Mouse (Mus musculus): ENCODE results near the gene Slbp. TPM values are rescaled to one million over a fixed set of nuclear protein-coding genes. Genes with fewer than 3 reads are reported as not detected.
A peak's percentile ranks its signal among the peaks of the same experiment; 100 is the strongest.

Gene Slbp
- 223 TPM in 2 replicates for polyA plus RNA-seq (2014; fragmentation: Nextera tagmentation; extraction: Ambion mirVana)

- under 1% methylated on average over 81 of the region's 82 CpGs for WGBS
- H3K27me3 ChIP-seq (ENCODE audit: control insufficient read depth, insufficient read depth, low read length): no peaks in the 10 kb centered on the region
- peak within 1 kb of the TSS; percentile 88 for H3K4me2 ChIP-seq (replicated peaks; ENCODE audit: low read depth, low read length)
- H3K4me3 ChIP-seq (ENCODE audit: low read depth, low read length): peak within 1 kb of the TSS; percentile 67
- peak within 1 kb of the TSS; percentile 95 for H3K27ac ChIP-seq (ENCODE audit: low read length)
- peaks cover 21% of the 10 kb centered on the region for H3K4me1 ChIP-seq (ENCODE audit: control insufficient read depth, insufficient read depth, low read length)
- peaks cover 34% of the 10 kb centered on the region for H3K36me3 ChIP-seq (ENCODE audit: control insufficient read depth, insufficient read depth, low read length)
- peak; percentile 97 for ATAC-seq (ENCODE audit: insufficient number of reproducible peaks, insufficient read depth, low FRiP score, low read depth)
- no peaks in the 10 kb centered on the region for H3K9me3 ChIP-seq (ENCODE audit: control insufficient read depth, low read depth, low read length)
- H3K9ac ChIP-seq (replicated peaks; ENCODE audit: low read depth, low read length): peak within 1 kb of the TSS; percentile 56
These were observed at the start of gene Slbp for GRCm38 (mm10) chr5:33651921-33652782. Gene Slbp (minus strand): TSS chr5:33652574.

- no peak for ATAC-seq (ENCODE audit: insufficient number of reproducible peaks, insufficient read depth, low FRiP score, low read depth)
- Histone ChIP-seq H3K9me3 (ENCODE audit: control insufficient read depth, low read depth, low read length) (no peaks in the 10 kb centered on the region), H3K27ac (ENCODE audit: low read length) (no peak overlapping the region), H3K4me1 (ENCODE audit: control insufficient read depth, insufficient read depth, low read length) (peaks cover 36% of the 10 kb centered on the region), H3K27me3 (ENCODE audit: control insufficient read depth, insufficient read depth, low read length) (no peaks in the 10 kb centered on the region), H3K9ac (replicated peaks; ENCODE audit: low read depth, low read length) (no peak overlapping the region), H3K36me3 (ENCODE audit: control insufficient read depth, insufficient read depth, low read length) (no peaks in the 10 kb centered on the region), H3K4me3 (ENCODE audit: low read depth, low read length) (no peak overlapping the region), H3K4me2 (replicated peaks; ENCODE audit: low read depth, low read length) (no peak overlapping the region)
- WGBS: 80% methylated on average over 11 of the region's 11 CpGs
These were observed 49.5 kb upstream of the Slbp start for GRCm38 (mm10) chr5:33701832-33702231.

- peaks cover 40% of the 10 kb centered on the region for H3K4me1 ChIP-seq (ENCODE audit: control insufficient read depth, insufficient read depth, low read length)
- no peaks in the 10 kb centered on the region for H3K9me3 ChIP-seq (ENCODE audit: control insufficient read depth, low read depth, low read length)
- ATAC-seq (ENCODE audit: insufficient number of reproducible peaks, insufficient read depth, low FRiP score, low read depth): no peak
- H3K27ac ChIP-seq (ENCODE audit: low read length): no peak overlapping the region
- no peak overlapping the region for H3K9ac ChIP-seq (replicated peaks; ENCODE audit: low read depth, low read length)
- H3K4me3 ChIP-seq (ENCODE audit: low read depth, low read length): no peak overlapping the region
- no peak overlapping the region for H3K4me2 ChIP-seq (replicated peaks; ENCODE audit: low read depth, low read length)
- WGBS: 29% methylated on average over 13 of the region's 13 CpGs
- no peaks in the 10 kb centered on the region for H3K27me3 ChIP-seq (ENCODE audit: control insufficient read depth, insufficient read depth, low read length)
- H3K36me3 ChIP-seq (ENCODE audit: control insufficient read depth, insufficient read depth, low read length): no peaks in the 10 kb centered on the region
These were observed 47.6 kb upstream of the Slbp start for GRCm38 (mm10) chr5:33700010-33700409.

GRCm38 (mm10) chr5:33698669-33699068 is 46.3 kb upstream of the Slbp start:
- no peak for ATAC-seq (ENCODE audit: insufficient number of reproducible peaks, insufficient read depth, low FRiP score, low read depth)
- no peak overlapping the region for H3K4me2 ChIP-seq (replicated peaks; ENCODE audit: low read depth, low read length)
- no peak overlapping the region for H3K9ac ChIP-seq (replicated peaks; ENCODE audit: low read depth, low read length)
- H3K27ac ChIP-seq (ENCODE audit: low read length): no peak overlapping the region
- no peaks in the 10 kb centered on the region for H3K27me3 ChIP-seq (ENCODE audit: control insufficient read depth, insufficient read depth, low read length)
- H3K36me3 ChIP-seq (ENCODE audit: control insufficient read depth, insufficient read depth, low read length): no peaks in the 10 kb centered on the region
- no peaks in the 10 kb centered on the region for H3K9me3 ChIP-seq (ENCODE audit: control insufficient read depth, low read depth, low read length)
- peaks cover 42% of the 10 kb centered on the region for H3K4me1 ChIP-seq (ENCODE audit: control insufficient read depth, insufficient read depth, low read length)
- 88% methylated on average over 5 of the region's 5 CpGs for WGBS
- no peak overlapping the region for H3K4me3 ChIP-seq (ENCODE audit: low read depth, low read length)

GRCm38 (mm10) chr5:33697947-33698512 is 45.7 kb upstream of the Slbp start:
- Histone ChIP-seq H3K9me3 (ENCODE audit: control insufficient read depth, low read depth, low read length) (no peaks in the 10 kb centered on the region), H3K4me1 (ENCODE audit: control insufficient read depth, insufficient read depth, low read length) (peaks cover 45% of the 10 kb centered on the region), H3K4me3 (ENCODE audit: low read depth, low read length) (no peak overlapping the region), H3K4me2 (replicated peaks; ENCODE audit: low read depth, low read length) (0 out of 2 replicates have a peak overlapping the region, but pooled peaks have one; percentile 10), H3K27me3 (ENCODE audit: control insufficient read depth, insufficient read depth, low read length) (no peaks in the 10 kb centered on the region), H3K27ac (ENCODE audit: low read length) (peak overlapping the region; percentile 95; the same call in 1 of the 2 replicates), H3K9ac (replicated peaks; ENCODE audit: low read depth, low read length) (no peak overlapping the region), H3K36me3 (ENCODE audit: control insufficient read depth, insufficient read depth, low read length) (no peaks in the 10 kb centered on the region)
- ATAC-seq (ENCODE audit: insufficient number of reproducible peaks, insufficient read depth, low FRiP score, low read depth): no peak
- WGBS: 31% methylated on average over 13 of the region's 13 CpGs

GRCm38 (mm10) chr5:33697534-33697933 is 45.2 kb upstream of the Slbp start:
- H3K9me3 ChIP-seq (ENCODE audit: control insufficient read depth, low read depth, low read length): no peaks in the 10 kb centered on the region
- H3K27ac ChIP-seq (ENCODE audit: low read length): peak overlapping the region; percentile 95
- 89% methylated on average over 1 of the region's 1 CpGs for WGBS
- H3K36me3 ChIP-seq (ENCODE audit: control insufficient read depth, insufficient read depth, low read length): no peaks in the 10 kb centered on the region
- no peak overlapping the region for H3K4me3 ChIP-seq (ENCODE audit: low read depth, low read length)
- H3K4me2 ChIP-seq (replicated peaks; ENCODE audit: low read depth, low read length): 0 out of 2 replicates have a peak overlapping the region, but pooled peaks have one; percentile 10
- ATAC-seq (ENCODE audit: insufficient number of reproducible peaks, insufficient read depth, low FRiP score, low read depth): no peak
- no peaks in the 10 kb centered on the region for H3K27me3 ChIP-seq (ENCODE audit: control insufficient read depth, insufficient read depth, low read length)
- no peak overlapping the region for H3K9ac ChIP-seq (replicated peaks; ENCODE audit: low read depth, low read length)
- H3K4me1 ChIP-seq (ENCODE audit: control insufficient read depth, insufficient read depth, low read length): peaks cover 50% of the 10 kb centered on the region

- H3K9ac ChIP-seq (replicated peaks; ENCODE audit: low read depth, low read length): no peak overlapping the region
- ATAC-seq (ENCODE audit: insufficient number of reproducible peaks, insufficient read depth, low FRiP score, low read depth): peak; percentile 50
- no peak overlapping the region for H3K4me2 ChIP-seq (replicated peaks; ENCODE audit: low read depth, low read length)
- H3K27me3 ChIP-seq (ENCODE audit: control insufficient read depth, insufficient read depth, low read length): no peaks in the 10 kb centered on the region
- 58% methylated on average over 5 of the region's 5 CpGs for WGBS
- peak overlapping the region; percentile 95 for H3K27ac ChIP-seq (ENCODE audit: low read length)
- H3K4me1 ChIP-seq (ENCODE audit: control insufficient read depth, insufficient read depth, low read length): peaks cover 56% of the 10 kb centered on the region
- H3K36me3 ChIP-seq (ENCODE audit: control insufficient read depth, insufficient read depth, low read length): no peaks in the 10 kb centered on the region
- no peaks in the 10 kb centered on the region for H3K9me3 ChIP-seq (ENCODE audit: control insufficient read depth, low read depth, low read length)
- no peak overlapping the region for H3K4me3 ChIP-seq (ENCODE audit: low read depth, low read length)
These were observed 44.1 kb upstream of the Slbp start for GRCm38 (mm10) chr5:33696430-33696829.

- H3K4me3 ChIP-seq (ENCODE audit: low read depth, low read length): peak overlapping the region; percentile 41
- no peaks in the 10 kb centered on the region for H3K9me3 ChIP-seq (ENCODE audit: control insufficient read depth, low read depth, low read length)
- no peaks in the 10 kb centered on the region for H3K36me3 ChIP-seq (ENCODE audit: control insufficient read depth, insufficient read depth, low read length)
- peaks cover 56% of the 10 kb centered on the region for H3K4me1 ChIP-seq (ENCODE audit: control insufficient read depth, insufficient read depth, low read length)
- peak; percentile 35; the same call in 1 of the 2 replicates for ATAC-seq (ENCODE audit: insufficient number of reproducible peaks, insufficient read depth, low FRiP score, low read depth)
- H3K27me3 ChIP-seq (ENCODE audit: control insufficient read depth, insufficient read depth, low read length): no peaks in the 10 kb centered on the region
- H3K9ac ChIP-seq (replicated peaks; ENCODE audit: low read depth, low read length): peak overlapping the region; percentile 69
- peak overlapping the region; percentile 95 for H3K27ac ChIP-seq (ENCODE audit: low read length)
- 10% methylated on average over 24 of the region's 24 CpGs for WGBS
- H3K4me2 ChIP-seq (replicated peaks; ENCODE audit: low read depth, low read length): peak overlapping the region; percentile 89
These were observed 43.3 kb upstream of the Slbp start for GRCm38 (mm10) chr5:33695718-33696121.
